In genomic region chr1:137788789-137789188, GRCm38 (mm10) we compare ENCODE assay signal across 18 mouse cellular contexts.
"Had no signal": no experiment of that assay in that cellular context is flagged by ENCODE, and none has a peak within 500 bp of the region (broad histone marks: within the 10 kb centered on the region; RNA-seq: fewer than 3 reads in every experiment).

No protein-coding gene starts in this region.

- DNase-seq: forebrain, postnatal 0 days; gastrocnemius, postnatal 14 days; gastrocnemius, postnatal 36 days; heart, adult 11 months; heart, adult 2 months; heart, postnatal 14 days; heart, postnatal 36 days; kidney, adult 11 months; kidney, adult 2 months; kidney, adult 9 months; kidney, postnatal 14 days; kidney, postnatal 36 days; layer of hippocampus, adult 9-11 months; layer of hippocampus, postnatal 36 days; left cerebral cortex, postnatal 4 days had no signal

- ATAC-seq: forebrain, postnatal 0 days; hindbrain, postnatal 0 days; intestine, embryonic 16.5 days; liver, embryonic 12.5 days had no signal
